Mouse (Mus musculus) myocyte (in vitro differentiated cells): ENCODE measurements around the gene Polr2b. TPM values are rescaled to one million over a fixed set of nuclear protein-coding genes. Genes with fewer than 3 reads are reported as not detected.

Experiments
- H3K27me3 ChIP-seq: one replicate; pipeline ENCODE4 v1.6.1; 2011; ENCODE audit not compliant: control insufficient read depth, insufficient read depth, insufficient read length
- H3K36me3 ChIP-seq: one replicate; pipeline ENCODE4 v1.6.1; 2011; ENCODE audit not compliant: control insufficient read depth, insufficient read depth
- H3K4me2 ChIP-seq: one replicate; pipeline ENCODE4 v1.6.1; 2011; ENCODE audit warnings: low read depth, control low read depth
- H3K4me3 ChIP-seq: one replicate; pipeline ENCODE4 v1.5.1; 2011; ENCODE audit warnings: mild to moderate bottlenecking, control low read depth, moderate library complexity
- H3K79me2 ChIP-seq: one replicate; pipeline ENCODE4 v1.6.1; 2011; ENCODE audit not compliant: control insufficient read depth, insufficient read depth
- H3ac ChIP-seq: one replicate; pipeline ENCODE4 v1.6.1; 2011; ENCODE audit not compliant: control insufficient read depth, insufficient read length
- CEBPB ChIP-seq: IDR thresholded peaks from 2 replicates; pipeline ENCODE4 v1.6.1; 2011; ENCODE audit warnings: mild to moderate bottlenecking, moderate library complexity; ENCODE audit not compliant: poor library complexity, insufficient read depth, severe bottlenecking
- E2F4 ChIP-seq: IDR thresholded peaks from one replicate; pipeline ENCODE4 v1.6.1; 2011; ENCODE audit warnings: mild to moderate bottlenecking, control low read depth, moderate library complexity; ENCODE audit not compliant: insufficient read depth
- MAX ChIP-seq: IDR thresholded peaks from one replicate; pipeline ENCODE4 v1.6.1; 2011; ENCODE audit warnings: low read depth, mild to moderate bottlenecking, control low read depth
- MYOD1 ChIP-seq, 3 experiments: IDR thresholded peaks; one replicate each; pipeline ENCODE4 v1.6.1; 2011; ENCODE audit warnings: control low read depth in 2 of 3, low read depth in 2 of 3, mild to moderate bottlenecking in 2 of 3, moderate library complexity in 1 of 3; ENCODE audit not compliant: insufficient read length in 2 of 3, control insufficient read depth in 1 of 3
- MYOG ChIP-seq, 3 experiments: IDR thresholded peaks; one replicate each; pipeline ENCODE4 v1.6.1; 2011; ENCODE audit warnings: control low read depth in 2 of 3, low read depth in 2 of 3, mild to moderate bottlenecking in 2 of 3; ENCODE audit not compliant: insufficient read length in 2 of 3, control insufficient read depth in 1 of 3, insufficient read depth in 1 of 3
- POLR2A ChIP-seq: IDR thresholded peaks from one replicate; pipeline ENCODE4 v1.6.1; 2011; ENCODE audit warnings: low read depth, mild to moderate bottlenecking, control low read depth, moderate library complexity; ENCODE audit not compliant: insufficient read length
- POLR2AphosphoS2 ChIP-seq: IDR thresholded peaks from one replicate; pipeline ENCODE4 v1.6.1; 2011; ENCODE audit warnings: low read depth, control low read depth; ENCODE audit not compliant: insufficient read length
- REST ChIP-seq: IDR thresholded peaks from one replicate; pipeline ENCODE4 v1.6.1; 2011; ENCODE audit warnings: mild to moderate bottlenecking, control low read depth, moderate library complexity; ENCODE audit not compliant: insufficient read depth, insufficient read length
- SRF ChIP-seq: IDR thresholded peaks from one replicate; pipeline ENCODE4 v1.6.1; 2011; ENCODE audit warnings: low read depth; ENCODE audit not compliant: control insufficient read depth, insufficient read length
- TCF12 ChIP-seq: IDR thresholded peaks from one replicate; pipeline ENCODE4 v1.6.1; 2011; ENCODE audit warnings: mild to moderate bottlenecking, control low read depth; ENCODE audit not compliant: poor library complexity, insufficient read depth, severe bottlenecking
- TCF3 ChIP-seq: IDR thresholded peaks from one replicate; pipeline ENCODE4 v1.6.1; 2011; ENCODE audit warnings: low read depth, control low read depth; ENCODE audit not compliant: insufficient read length
- USF1 ChIP-seq: IDR thresholded peaks from one replicate; pipeline ENCODE4 v1.6.1; 2011; ENCODE audit warnings: low read depth, mild to moderate bottlenecking, control low read depth, moderate library complexity
- polyA plus RNA-seq: library from polyadenylated mRNA; unstranded; fragments of >200 nt; fragmentation: generic; extraction: Trizol; gene quantifications from one replicate; pipeline ENCODE4 v1.2.1, GENCODE M21; 2012; ENCODE audit warnings: missing spikeins

Gene Polr2b
- polyA plus RNA-seq, 1 experiment: 19.5 TPM

- Histone ChIP-seq H3K79me2 (peaks cover 5% of the 10 kb centered on the region), H3K27me3 (no peaks in the 10 kb centered on the region), H3K4me3 (no peak overlapping the region), H3K4me2 (no peak overlapping the region), H3ac (no peak overlapping the region), H3K36me3 (no peaks in the 10 kb centered on the region)
- TF ChIP-seq POLR2A (no peak), MAX (no peak), POLR2AphosphoS2 (no peak), TCF12 (no peak), USF1 (no peak), MYOD1 (IDR thresholded peaks at IDR 0.05; ENCODE audit: control insufficient read depth in 1 of 3, insufficient read length in 2 of 3, low read depth in 2 of 3) (no peak), E2F4 (no peak), TCF3 (no peak), SRF (no peak), CEBPB (no peak), MYOG (IDR thresholded peaks at IDR 0.05; ENCODE audit: control insufficient read depth in 1 of 3, insufficient read depth in 1 of 3, insufficient read length in 2 of 3, low read depth in 2 of 3) (no peak), REST (no peak)
Observed at GRCm38 (mm10) chr5:77384724-77385123, 74.8 kb downstream of the Polr2b start.

GRCm38 (mm10) chr5:77385221-77385620, 75.3 kb downstream of the Polr2b start:
- H3K79me2 ChIP-seq: peaks cover 5% of the 10 kb centered on the region
- H3K36me3 ChIP-seq: no peaks in the 10 kb centered on the region
- TF ChIP-seq USF1: no peak
- H3K4me3 ChIP-seq: no peak overlapping the region
- H3K4me2 ChIP-seq: no peak overlapping the region
- no peaks in the 10 kb centered on the region for H3K27me3 ChIP-seq
- no peak overlapping the region for H3ac ChIP-seq

GRCm38 (mm10) chr5:77385900-77386595, 76.1 kb downstream of the Polr2b start:
- Histone ChIP-seq H3K4me3 (no peak overlapping the region), H3K4me2 (peak overlapping the region; percentile 62), H3ac (no peak overlapping the region), H3K27me3 (no peaks in the 10 kb centered on the region), H3K36me3 (no peaks in the 10 kb centered on the region), H3K79me2 (no peaks in the 10 kb centered on the region)
- TF ChIP-seq CEBPB (no peak), MAX (no peak), MYOD1 (IDR thresholded peaks at IDR 0.05; ENCODE audit: control insufficient read depth in 1 of 3, insufficient read length in 2 of 3, low read depth in 2 of 3) (no peak), USF1 (no peak), REST (no peak), TCF3 (no peak), POLR2A (no peak), MYOG (IDR thresholded peaks at IDR 0.05; ENCODE audit: control insufficient read depth in 1 of 3, insufficient read depth in 1 of 3, insufficient read length in 2 of 3, low read depth in 2 of 3) (no peak), TCF12 (no peak), POLR2AphosphoS2 (no peak), E2F4 (no peak), SRF (no peak)

GRCm38 (mm10) chr5:77386596-77387413, 76.9 kb downstream of the Polr2b start:
- Histone ChIP-seq H3K79me2 (no peaks in the 10 kb centered on the region), H3ac (no peak overlapping the region), H3K36me3 (no peaks in the 10 kb centered on the region), H3K27me3 (no peaks in the 10 kb centered on the region), H3K4me2 (peak overlapping the region; percentile 62), H3K4me3 (no peak overlapping the region)
- no peak for TF ChIP-seq CEBPB
- TF ChIP-seq TCF12: no peak
- no peak for TF ChIP-seq MYOG (IDR thresholded peaks at IDR 0.05; ENCODE audit: control insufficient read depth in 1 of 3, insufficient read depth in 1 of 3, insufficient read length in 2 of 3, low read depth in 2 of 3)
- TF ChIP-seq POLR2AphosphoS2: no peak
- TF ChIP-seq USF1: no peak
- TF ChIP-seq REST: no peak

- no peaks in the 10 kb centered on the region for H3K27me3 ChIP-seq
- H3K4me2 ChIP-seq: peak overlapping the region; percentile 62
- no peaks in the 10 kb centered on the region for H3K36me3 ChIP-seq
- no peak overlapping the region for H3ac ChIP-seq
- TF ChIP-seq MYOG (IDR thresholded peaks at IDR 0.05; ENCODE audit: control insufficient read depth in 1 of 3, insufficient read depth in 1 of 3, insufficient read length in 2 of 3, low read depth in 2 of 3): no peak
- no peak for TF ChIP-seq SRF
- no peak for TF ChIP-seq CEBPB
- no peak for TF ChIP-seq POLR2AphosphoS2
- no peak for TF ChIP-seq POLR2A
- TF ChIP-seq TCF12: no peak
- no peak for TF ChIP-seq E2F4
- TF ChIP-seq USF1: no peak
- H3K4me3 ChIP-seq: no peak overlapping the region
- no peaks in the 10 kb centered on the region for H3K79me2 ChIP-seq
Observed at GRCm38 (mm10) chr5:77387414-77387704, 77.4 kb downstream of the Polr2b start.
